Mouse (Mus musculus): ENCODE measurements around the gene Mycbp2.
A peak's percentile ranks its signal among the peaks of the same experiment; 100 is the strongest.

Mycbp2 gene

GRCm38 (mm10) chr14:103260437-103260836, 86.2 kb downstream of the Mycbp2 start:
- DNase-seq (ENCODE audit: low read depth, low spot score), result no peak

- DNase-seq (ENCODE audit: low read depth, low spot score), result no peak
Measured at GRCm38 (mm10) chr14:103258745-103259144, 87.9 kb downstream of the Mycbp2 start.

- DNase-seq (ENCODE audit: low read depth, low spot score), result no peak
Measured at GRCm38 (mm10) chr14:103256866-103257265, 89.7 kb downstream of the Mycbp2 start.

GRCm38 (mm10) chr14:103254311-103254710, 92.3 kb downstream of the Mycbp2 start:
- no peak for DNase-seq (ENCODE audit: low read depth, low spot score)

GRCm38 (mm10) chr14:103242020-103242419, 104.6 kb downstream of the Mycbp2 start:
- no peak for DNase-seq (ENCODE audit: low read depth, low spot score)

GRCm38 (mm10) chr14:103234770-103235169, 111.8 kb downstream of the Mycbp2 start:
- no peak for DNase-seq (ENCODE audit: low read depth, low spot score)

GRCm38 (mm10) chr14:103233640-103234593, 112.7 kb downstream of the Mycbp2 start:
- no peak for DNase-seq (ENCODE audit: low read depth, low spot score)

GRCm38 (mm10) chr14:103222356-103222755, 124.3 kb downstream of the Mycbp2 start:
- DNase-seq (ENCODE audit: low read depth, low spot score), result no peak

GRCm38 (mm10) chr14:103221751-103222150, 124.9 kb downstream of the Mycbp2 start:
- no peak for DNase-seq (ENCODE audit: low read depth, low spot score)

GRCm38 (mm10) chr14:103216331-103216730, 130.3 kb downstream of the Mycbp2 start:
- DNase-seq (ENCODE audit: low read depth, low spot score), result no peak

- DNase-seq (ENCODE audit: low read depth, low spot score), result no peak
Measured at GRCm38 (mm10) chr14:103186658-103187057, 160.0 kb downstream of the Mycbp2 start.

GRCm38 (mm10) chr14:103186076-103186475, 160.5 kb downstream of the Mycbp2 start:
- no peak for DNase-seq (ENCODE audit: low read depth, low spot score)

- DNase-seq (ENCODE audit: low read depth, low spot score), result no peak
Measured at GRCm38 (mm10) chr14:103180096-103180495, 166.5 kb downstream of the Mycbp2 start.

GRCm38 (mm10) chr14:103162923-103163322, 183.7 kb downstream of the Mycbp2 start:
- DNase-seq (ENCODE audit: low read depth, low spot score), result no peak

- no peak for DNase-seq (ENCODE audit: low read depth, low spot score)
Measured at GRCm38 (mm10) chr14:103155685-103156084, 190.9 kb downstream of the Mycbp2 start.

GRCm38 (mm10) chr14:103150139-103150538, 196.5 kb downstream of the Mycbp2 start:
- DNase-seq (ENCODE audit: low read depth, low spot score), result no peak

GRCm38 (mm10) chr14:103131991-103132390, 214.6 kb downstream of the Mycbp2 start:
- DNase-seq (ENCODE audit: low read depth, low spot score), result peak; percentile 24

- DNase-seq (ENCODE audit: low read depth, low spot score), result no peak
Measured at GRCm38 (mm10) chr14:103125756-103126155, 220.9 kb downstream of the Mycbp2 start.

GRCm38 (mm10) chr14:103114994-103115670, 231.5 kb downstream of the Mycbp2 start:
- no peak for DNase-seq (ENCODE audit: low read depth, low spot score)

- no peak for DNase-seq (ENCODE audit: low read depth, low spot score)
Measured at GRCm38 (mm10) chr14:103112606-103113363, 233.8 kb downstream of the Mycbp2 start.

GRCm38 (mm10) chr14:103109971-103110370, 236.6 kb downstream of the Mycbp2 start:
- no peak for DNase-seq (ENCODE audit: low read depth, low spot score)

- no peak for DNase-seq (ENCODE audit: low read depth, low spot score)
Measured at GRCm38 (mm10) chr14:103106301-103106700, 240.3 kb downstream of the Mycbp2 start.

Data from forelimb bud, embryonic 11.5 days (tissue).